Mouse (Mus musculus) brain, embryonic 14.5 days (tissue): ENCODE measurements around the gene Bicra.

Experiments
- CTCF ChIP-seq: fragments of 200-500 bp; IDR thresholded peaks from 2 replicates; pipeline ENCODE4 v1.5.1; 2012; ENCODE audit warnings: inconsistent platforms, mild to moderate bottlenecking, moderate library complexity, borderline replicate concordance; ENCODE audit not compliant: insufficient read depth, insufficient read length; ENCODE audit errors: extremely low read depth
- POLR2A ChIP-seq: fragments of 200-500 bp; IDR thresholded peaks from 2 replicates; pipeline ENCODE4 v1.6.1; 2012; ENCODE audit warnings: mild to moderate bottlenecking, inconsistent platforms, borderline replicate concordance; ENCODE audit not compliant: poor library complexity, insufficient read depth, insufficient read length, severe bottlenecking; ENCODE audit errors: extremely low read depth

DNA sequence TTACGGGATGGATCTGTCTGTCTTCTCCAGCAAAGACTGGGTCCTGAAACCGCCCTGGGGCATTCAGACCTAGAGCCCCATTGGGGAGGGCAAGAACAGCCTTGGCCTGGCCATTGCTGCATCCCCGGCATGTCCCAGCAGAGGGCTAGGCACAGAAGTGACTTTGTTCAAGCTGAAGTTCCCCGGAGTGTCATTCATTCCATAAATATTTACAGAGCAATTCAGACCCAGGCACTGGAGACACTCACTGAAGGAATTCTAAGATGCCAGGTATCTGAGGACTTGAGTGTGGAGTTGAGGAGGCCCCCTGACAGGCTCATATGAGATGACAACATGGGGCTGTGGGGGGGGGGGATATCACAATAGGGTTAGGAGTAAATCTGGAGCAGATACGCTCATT, 91.6 kb downstream of the Bicra start:
- TF ChIP-seq CTCF (no peak), POLR2A (no peak)
